Mouse (Mus musculus) left cerebral cortex, postnatal 36 days (tissue): ENCODE data around the gene Ttc30a1. TPM values are rescaled to one million over a fixed set of nuclear protein-coding genes. Genes with fewer than 3 reads are reported as not detected.
A peak's percentile ranks its signal among the peaks of the same experiment; 100 is the strongest.
"Not testable (repeated sequence)": the region's sequence is repeated elsewhere in the genome, so short reads cannot be mapped to it uniquely, and the experiment has no call there.

Experiments used
- DNase-seq, 2 experiments: peaks; one replicate each; pipeline ENCODE4 v3.0.0; 2021 to 2022; ENCODE audit warnings: low spot score in 2 of 2, mixed read lengths in 1 of 2
- intact Hi-C: fragments of 180-260 bp; cut with DNase I; formaldehyde crosslinking; loops from one replicate; pipeline ENCODE4 v1.15.1; 2025
- total RNA-seq, 2 experiments: library from RNA; stranded (reverse); gene quantifications; 2 replicates each; pipeline ENCODE4 v1.2.3; 2021

Gene Ttc30a1
- 1 to 10 TPM; 2.7 to 2.9 TPM for total RNA-seq

- intact Hi-C loops = not testable (repeated sequence)
- DNase-seq = peak; percentile 75 to 83
Observed at GRCm38 (mm10) chr2:75981440-75982081, at the start of gene Ttc30a1. Ttc30a1 (minus strand) TSS chr2:75981967.

- peak; percentile 75 to 81 for DNase-seq
- intact Hi-C loops = no loop called here
Observed at GRCm38 (mm10) chr2:76030080-76030479, 48.3 kb upstream of the Ttc30a1 start.

DNA sequence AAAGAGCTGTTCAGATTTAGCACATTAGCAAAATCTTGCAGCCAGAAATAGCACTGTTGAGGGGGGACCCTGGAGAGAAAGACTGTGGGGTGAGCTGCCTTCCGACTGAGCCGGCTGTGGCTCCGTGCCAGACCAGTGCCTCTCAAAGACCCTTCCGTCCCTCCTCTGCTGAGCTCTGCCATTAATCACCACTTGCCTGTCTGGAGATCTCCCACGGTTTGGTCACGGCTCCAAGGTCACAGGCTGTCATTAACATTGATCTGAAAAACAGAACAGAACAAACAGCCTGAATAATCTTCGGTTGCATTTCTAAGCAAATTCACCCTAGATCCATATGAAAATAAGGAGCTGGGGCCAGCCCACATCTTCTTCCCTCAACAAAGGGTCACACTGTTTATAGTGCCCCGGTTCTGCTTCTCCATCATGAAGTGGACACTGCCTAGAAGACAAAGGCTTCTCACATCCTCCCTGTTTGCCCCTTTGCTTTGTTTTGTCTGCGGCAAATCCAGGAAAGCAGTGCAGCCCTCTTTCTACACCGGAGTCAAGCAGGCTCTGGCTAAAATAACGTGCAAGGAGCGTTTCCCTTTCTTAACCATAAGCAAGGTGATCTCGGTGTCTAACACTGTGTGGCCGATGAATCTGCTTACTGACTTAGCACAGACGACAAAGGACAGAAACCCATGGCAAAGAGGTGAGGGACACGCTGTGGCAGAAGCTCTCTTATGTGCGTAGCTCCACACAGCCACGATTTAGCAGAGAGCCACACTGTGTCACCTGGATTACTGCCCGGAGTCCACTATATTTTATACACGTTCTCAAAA is 47.5 kb upstream of the Ttc30a1 start:
- DNase-seq = peak; percentile 31 to 33
- intact Hi-C loops = loop anchor here (5.0 kb wide), 1 partner anchor 43 kb away; no protein-coding TSS in a partner anchor

DNA sequence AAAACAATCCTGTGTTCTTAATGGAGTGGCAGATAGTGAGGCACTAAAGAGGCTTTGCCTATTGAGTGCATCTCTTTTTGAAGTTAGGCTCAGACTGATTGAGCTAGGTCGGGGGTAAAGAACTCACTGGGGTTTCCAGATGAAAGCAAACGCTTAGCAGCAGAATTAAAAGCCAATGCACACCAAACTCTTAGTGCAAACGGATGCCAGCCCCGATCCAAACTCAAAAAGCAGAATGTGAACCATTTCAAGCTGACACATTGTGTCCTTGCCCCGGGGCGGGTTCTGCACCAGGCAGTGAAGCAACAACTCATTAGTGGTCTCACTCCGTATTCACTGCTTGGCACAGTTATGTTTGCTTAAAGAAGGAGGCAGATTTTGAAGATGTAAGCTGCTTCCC is 35.1 kb upstream of the Ttc30a1 start:
- intact Hi-C loops = no loop called here
- DNase-seq = no peak

- intact Hi-C loops = no loop called here
Observed at GRCm38 (mm10) chr2:76016136-76016535, 34.4 kb upstream of the Ttc30a1 start.

DNA sequence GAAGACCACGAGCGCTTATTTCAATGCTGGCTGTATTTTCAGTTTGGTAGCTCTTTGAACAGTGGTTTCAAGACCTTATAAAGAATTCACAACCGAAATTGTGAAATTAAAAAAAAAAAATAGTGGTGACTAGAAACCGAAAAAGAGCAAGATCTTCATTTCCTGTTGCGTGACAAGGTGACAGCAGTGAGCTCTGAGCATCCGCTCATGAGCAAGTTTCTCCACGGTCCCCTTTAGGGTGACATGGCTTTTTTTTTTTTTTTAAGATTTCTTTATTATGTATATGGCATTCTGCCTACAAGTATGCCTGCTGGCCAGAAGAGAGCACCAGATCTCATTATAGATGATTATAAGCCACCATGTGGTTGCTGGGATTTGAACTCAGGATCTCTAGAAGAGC is 33.7 kb upstream of the Ttc30a1 start:
- no peak for DNase-seq
- intact Hi-C loops = no loop called here

More at GRCm38 (mm10) chr2:76016136-76016535, 34.4 kb upstream of the Ttc30a1 start:
- no peak for DNase-seq

DNA sequence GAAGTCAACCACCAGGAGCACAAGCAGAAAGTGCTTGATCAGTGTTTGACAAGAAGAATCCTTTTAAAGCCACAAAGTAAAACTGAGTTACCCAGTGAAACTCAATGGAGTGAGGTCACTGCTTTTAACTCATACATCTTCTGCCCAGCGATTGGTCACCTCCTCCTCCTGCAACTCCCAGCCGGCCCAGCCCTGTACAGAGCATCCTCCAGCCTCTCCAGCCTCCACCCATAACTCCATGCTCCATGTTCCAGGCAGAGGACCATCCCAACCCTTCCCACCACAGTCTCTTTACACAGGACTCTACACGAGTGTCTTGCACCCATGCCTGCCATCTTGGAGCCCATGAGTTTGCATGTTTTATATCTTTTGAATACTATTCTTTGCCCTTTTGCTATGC is 32.9 kb upstream of the Ttc30a1 start:
- no peak for DNase-seq
- intact Hi-C loops = no loop called here

DNA sequence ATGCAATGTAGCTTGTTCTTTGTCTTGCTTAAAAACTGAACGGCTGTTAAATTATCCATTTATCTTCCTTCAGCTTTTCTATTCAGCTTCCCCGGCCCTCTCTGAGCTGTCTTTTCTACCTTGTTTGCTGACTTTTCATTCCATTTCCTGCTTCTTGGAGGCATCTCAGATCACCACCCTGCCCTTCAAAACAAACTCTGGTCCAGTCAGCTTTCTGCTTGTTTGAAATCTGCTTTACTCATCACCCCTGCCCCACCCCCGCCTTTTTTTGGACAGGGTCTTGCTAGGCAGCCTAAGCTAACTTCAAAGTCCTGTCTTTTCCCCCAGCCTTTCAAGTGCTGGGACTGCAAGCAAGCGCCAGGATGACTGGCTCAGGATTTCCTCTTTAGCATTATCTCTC is 24.4 kb upstream of the Ttc30a1 start:
- intact Hi-C loops = no loop called here
- no peak for DNase-seq

DNA sequence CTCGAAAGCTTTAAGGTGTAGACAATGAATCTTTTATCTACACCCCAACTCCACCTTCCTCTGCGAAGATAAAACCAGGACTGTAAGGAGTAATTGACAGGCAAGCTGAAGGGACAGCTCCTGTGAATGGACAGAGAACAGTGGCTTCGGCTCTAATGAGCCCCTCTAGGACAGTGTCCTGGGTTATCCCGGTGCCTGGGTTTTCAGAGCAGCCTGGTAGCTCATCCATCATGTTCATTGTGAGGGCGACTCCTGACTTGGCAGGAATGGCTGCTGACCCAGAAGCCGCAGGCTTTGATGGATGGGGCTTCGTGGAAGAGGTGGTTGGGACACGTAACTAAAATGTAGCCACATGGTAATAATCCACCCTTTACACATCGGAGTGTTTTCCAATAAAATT is 21.1 kb upstream of the Ttc30a1 start:
- intact Hi-C loops = no loop called here
- DNase-seq = no peak

DNA sequence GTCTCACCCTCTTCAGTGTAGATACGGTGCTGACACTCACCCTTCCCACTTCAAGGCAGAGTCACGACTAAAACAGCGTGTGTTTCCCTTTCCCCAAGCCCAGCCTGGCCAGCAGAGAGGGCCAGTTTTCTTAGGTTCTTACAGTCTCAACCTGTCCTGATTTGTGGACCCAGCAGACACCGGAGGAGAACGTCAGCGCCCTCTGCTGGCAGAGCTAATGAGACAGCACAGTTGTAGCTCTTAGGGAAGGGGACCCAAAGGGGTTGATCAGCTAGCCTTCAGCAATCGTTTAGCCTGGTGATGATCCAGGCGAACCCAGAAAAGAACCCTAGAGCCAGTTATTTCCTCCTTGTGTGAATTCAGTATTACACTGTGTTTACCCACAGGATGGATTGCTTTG is 19.6 kb upstream of the Ttc30a1 start:
- intact Hi-C loops = no loop called here

DNA sequence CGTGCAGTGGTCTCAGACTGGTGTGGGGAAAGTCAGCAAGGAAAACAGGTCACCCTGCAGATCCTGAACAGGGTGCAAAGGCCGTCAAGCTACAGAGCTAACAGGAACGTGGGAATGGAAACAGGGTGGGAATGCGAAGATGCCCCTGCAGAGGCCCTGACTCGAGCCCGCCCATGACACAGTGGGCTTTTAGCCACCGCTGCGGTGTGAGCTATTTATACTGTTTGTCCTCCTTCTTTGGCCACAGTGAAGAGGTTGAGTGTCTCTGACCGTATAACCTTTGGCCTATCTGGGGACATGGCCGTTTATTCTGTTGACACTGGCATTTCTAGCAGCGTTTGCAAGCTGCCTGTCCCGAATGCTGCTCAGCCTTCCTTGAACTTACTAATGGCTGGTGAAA is 17.9 kb upstream of the Ttc30a1 start:
- DNase-seq = no peak
- intact Hi-C loops = loop anchor here (5.0 kb wide), 1 partner anchor 58 kb away; no protein-coding TSS in a partner anchor

More for the DNA sequence above, 19.6 kb upstream of the Ttc30a1 start:
- DNase-seq = peak in 1 of 2 experiments; percentile 50

DNA sequence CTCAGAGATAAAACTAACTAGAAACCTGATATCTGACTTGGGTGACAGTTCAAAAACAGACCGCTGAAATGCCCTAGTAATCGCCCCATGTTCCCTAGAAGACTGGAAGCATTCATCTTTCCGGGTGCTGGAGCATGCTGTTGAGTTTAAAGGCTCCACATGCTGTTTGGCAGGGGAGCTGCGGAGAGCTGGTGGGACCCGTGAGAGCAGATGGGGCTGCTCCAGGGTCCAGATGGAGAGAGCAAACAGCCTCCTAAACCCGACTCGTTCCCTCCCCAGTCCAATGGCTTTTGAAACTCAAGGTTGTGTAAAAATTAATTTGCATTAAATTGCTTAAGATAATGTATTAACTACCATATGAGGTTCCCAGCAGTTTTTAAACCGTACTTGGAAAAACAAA is 16.9 kb upstream of the Ttc30a1 start:
- DNase-seq = no peak
- intact Hi-C loops = loop anchor here (5.0 kb wide), 1 partner anchor 59 kb away; no protein-coding TSS in a partner anchor

DNA sequence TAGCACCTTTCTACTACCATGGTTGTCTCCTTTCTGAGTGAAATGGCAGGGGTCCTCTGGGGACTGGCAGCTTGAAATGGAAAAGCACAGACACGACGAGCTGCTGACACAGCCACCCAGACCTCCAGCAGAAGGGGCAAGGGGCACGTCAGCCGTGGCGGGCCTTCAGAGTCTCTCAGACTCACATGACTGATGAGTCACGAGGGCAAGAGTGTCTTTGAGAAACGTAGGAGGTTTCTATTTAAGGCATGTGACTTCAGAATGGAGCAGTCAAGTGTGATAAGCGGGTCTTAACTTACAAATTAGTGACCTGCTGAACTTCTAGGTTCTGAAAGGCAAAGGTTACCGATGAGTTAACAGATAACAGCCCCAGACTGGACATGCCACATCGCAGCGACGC is 16.0 kb upstream of the Ttc30a1 start:
- DNase-seq = no peak
- intact Hi-C loops = loop anchor here (5.0 kb wide), 1 partner anchor 60 kb away; no protein-coding TSS in a partner anchor

DNA sequence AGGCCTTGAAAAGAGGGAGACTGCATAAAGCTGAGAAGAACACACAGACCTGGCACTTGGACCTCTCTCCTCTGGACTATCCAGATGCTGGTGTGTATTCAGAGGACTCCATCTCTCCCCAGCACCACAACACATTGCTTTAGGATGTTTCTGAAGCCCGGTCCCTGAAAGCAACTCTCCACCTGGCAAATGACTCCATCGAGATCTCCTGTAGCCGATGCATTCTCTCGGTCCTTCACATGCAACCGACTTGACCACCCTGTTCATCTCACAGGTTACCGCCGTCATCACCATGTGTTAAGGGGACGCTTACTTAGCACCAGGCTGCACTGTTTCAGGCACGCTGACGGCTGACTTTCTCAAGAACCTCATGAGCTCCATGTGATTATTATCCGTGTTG is 13.1 kb upstream of the Ttc30a1 start:
- intact Hi-C loops = loop anchor here (5.0 kb wide), 1 partner anchor 62 kb away; no protein-coding TSS in a partner anchor
- DNase-seq = no peak

GRCm38 (mm10) chr2:75991581-75992205 is 9.9 kb upstream of the Ttc30a1 start:
- no peak for DNase-seq
- intact Hi-C loops = no loop called here

DNA sequence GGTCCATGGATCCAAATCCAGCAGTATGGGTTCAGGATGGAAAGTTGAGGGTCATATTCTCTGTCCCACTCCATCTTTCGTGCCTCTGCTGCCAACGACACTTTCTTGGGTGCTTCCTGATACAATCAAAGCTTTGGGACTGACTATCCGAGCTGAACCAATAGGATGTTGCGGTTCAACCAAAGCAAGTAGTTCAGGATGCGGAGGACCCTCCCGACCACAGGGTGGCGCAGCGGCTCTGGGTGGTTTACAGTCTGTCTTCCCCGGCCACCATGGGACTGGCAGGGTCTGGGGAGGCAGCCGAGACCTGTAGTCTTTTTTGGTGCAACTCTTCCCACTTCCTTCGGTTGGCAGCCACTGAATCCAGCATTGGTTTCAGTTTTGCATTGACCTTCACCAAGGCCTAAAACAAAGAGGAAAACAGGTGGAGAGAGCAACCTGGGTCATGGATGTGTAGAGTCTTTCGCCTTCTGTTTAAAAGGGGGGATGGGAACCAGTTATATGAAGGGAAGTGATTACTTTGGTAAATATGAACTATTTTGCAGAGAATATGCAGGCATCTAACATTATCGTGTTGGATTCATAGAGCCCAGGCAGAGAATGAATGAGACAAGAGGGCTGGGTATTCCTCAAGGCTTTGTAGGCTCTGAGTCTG is 9.2 kb upstream of the Ttc30a1 start:
- peak; percentile 27 to 31 for DNase-seq
- intact Hi-C loops = no loop called here

DNA sequence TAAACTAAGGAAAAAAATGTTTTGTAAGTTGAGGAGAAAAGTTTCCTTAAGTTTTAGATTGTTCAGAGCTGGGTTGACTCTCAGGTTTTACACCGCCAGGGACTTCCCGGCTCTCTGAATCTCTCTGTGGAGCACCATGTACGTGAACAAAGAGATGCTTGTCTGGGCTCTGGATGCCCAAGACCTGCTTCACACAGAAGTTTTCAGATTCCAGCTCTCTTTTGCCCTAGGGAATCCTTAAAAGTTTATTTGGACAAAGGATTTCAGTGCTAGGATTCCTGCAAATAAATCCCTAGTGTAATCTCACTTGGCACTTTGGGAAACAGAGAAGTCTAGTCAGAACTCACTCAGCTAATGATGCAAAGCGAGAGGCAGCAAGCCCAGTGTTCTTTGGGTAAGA is 7.9 kb upstream of the Ttc30a1 start:
- DNase-seq = no peak
- intact Hi-C loops = no loop called here

GRCm38 (mm10) chr2:75988779-75989363 is 7.1 kb upstream of the Ttc30a1 start:
- intact Hi-C loops = no loop called here
- no peak for DNase-seq

DNA sequence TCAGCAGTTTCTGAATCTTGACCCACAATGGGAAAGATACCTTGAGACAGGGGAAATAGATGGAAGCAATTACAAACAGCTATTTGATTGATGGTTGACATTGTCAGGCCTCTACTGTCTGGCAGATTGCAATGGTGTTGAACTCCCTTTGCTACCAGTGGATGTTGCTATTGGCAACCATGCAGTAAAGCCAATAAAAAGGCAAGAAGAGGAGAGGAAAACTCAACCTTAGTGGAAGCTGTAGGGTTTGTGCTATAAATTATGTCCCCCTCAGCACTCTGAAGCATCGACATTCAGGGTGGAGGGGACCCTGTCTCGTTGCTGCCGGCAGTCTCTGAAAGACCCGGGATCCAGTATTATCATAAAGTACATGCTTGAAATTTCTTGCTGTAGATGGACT is 6.6 kb upstream of the Ttc30a1 start:
- intact Hi-C loops = no loop called here
- no peak for DNase-seq

DNA sequence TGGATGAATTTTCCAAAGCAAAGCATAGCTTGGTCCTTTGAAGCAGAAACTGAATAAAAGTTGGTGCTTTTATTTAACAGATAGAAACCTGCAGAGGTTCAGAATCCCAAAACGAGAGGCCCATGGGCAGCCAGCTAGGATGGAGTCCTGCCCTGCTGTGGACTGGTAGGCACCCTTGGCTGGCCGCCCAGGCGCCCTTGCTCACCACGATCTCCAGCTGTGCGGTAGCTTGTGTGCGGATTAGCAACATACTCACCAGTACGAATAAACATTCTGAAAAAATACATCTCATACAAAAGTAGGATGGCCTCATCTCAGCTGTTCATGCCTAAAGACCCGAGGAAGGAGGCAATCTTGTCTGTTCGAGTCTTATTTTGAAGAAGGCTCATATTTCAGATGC is 6.0 kb upstream of the Ttc30a1 start:
- DNase-seq = no peak

More for the DNA sequence above, 6.0 kb upstream of the Ttc30a1 start:
- intact Hi-C loops = no loop called here
